Mouse (Mus musculus): ENCODE measurements at regions not wholly inside any gene's neighbourhood (a gene's known extent, or its start where the extent isn't known, plus 50 kb on each side); places are given as distances from the start of the nearest gene placed in this dataset.

GRCm38 (mm10) chr1:115275618-115276017 lies 408.9 kb upstream of the Cntnap5a start:
- no peaks in the 10 kb centered on the region for H3K36me3 ChIP-seq (replicated peaks; ENCODE audit: control insufficient read depth, insufficient read depth)
- H3K4me2 ChIP-seq (replicated peaks): no peak overlapping the region
- WGBS: 51% methylated on average over 2 of the region's 2 CpGs
- H3K4me3 ChIP-seq (replicated peaks; ENCODE audit: low read length): no peak overlapping the region
- DNase-seq (ENCODE audit: low spot score): no peak
- ATAC-seq (ENCODE audit: low FRiP score): 0 out of 2 replicates have a peak, but pooled peaks have one; percentile 17
- no peaks in the 10 kb centered on the region for H3K9me3 ChIP-seq (ENCODE audit: control insufficient read depth, low read length)
- H3K9ac ChIP-seq: no peak overlapping the region
- H3K4me1 ChIP-seq (replicated peaks; ENCODE audit: control insufficient read depth, insufficient read depth, low read length): no peaks in the 10 kb centered on the region
- H3K27ac ChIP-seq: no peak overlapping the region
- no peaks in the 10 kb centered on the region for H3K27me3 ChIP-seq (ENCODE audit: control insufficient read depth, insufficient read depth, low read length)

All from hindbrain, embryonic 14.5 days (tissue).